Mouse (Mus musculus) midbrain, postnatal 0 days (tissue): Measurements from ENCODE around the gene Ptges3l. TPM values are rescaled to one million over a fixed set of nuclear protein-coding genes. Genes with fewer than 3 reads are reported as not detected.
"Not testable (repeated sequence)": the region's sequence is repeated elsewhere in the genome, so short reads cannot be mapped to it uniquely, and the experiment has no call there.

Experiments
- ATAC-seq: fragments of 200-750 bp; cut with Nextera tagmentation; 2 replicates; pipeline ENCODE4 v1.8.0; 2017; ENCODE audit warnings: moderate number of reproducible peaks, mild to moderate bottlenecking, moderate TSS enrichment, moderate library complexity; ENCODE audit not compliant: low FRiP score
- DNase-seq: peaks from one replicate; pipeline ENCODE4 v3.0.0-alpha.2; 2015; ENCODE audit warnings: low spot score
- H3K27ac ChIP-seq: fragments of 300-500 bp; sonication (generic); 2 replicates; pipeline ENCODE4 v1.5.1; 2014; ENCODE audit warnings: low read depth, mild to moderate bottlenecking, low read length, mixed read lengths
- H3K27me3 ChIP-seq: fragments of 300-500 bp; sonication (generic); 2 replicates; pipeline ENCODE4 v1.6.1; 2014; ENCODE audit warnings: low read length, control low read depth, mixed read lengths; ENCODE audit not compliant: insufficient read depth
- H3K36me3 ChIP-seq: fragments of 300-500 bp; sonication (generic); 2 replicates; pipeline ENCODE4 v1.6.1; 2014; ENCODE audit warnings: low read length, control low read depth, mixed read lengths; ENCODE audit not compliant: insufficient read depth
- H3K4me1 ChIP-seq: fragments of 300-500 bp; sonication (generic); 2 replicates; pipeline ENCODE4 v1.6.1; 2014; ENCODE audit warnings: mild to moderate bottlenecking, control low read depth, antibody characterized with exemption, low read length, mixed read lengths; ENCODE audit not compliant: insufficient read depth
- H3K4me2 ChIP-seq: fragments of 300-500 bp; sonication (generic); 2 replicates; pipeline ENCODE4 v1.6.1; 2014; ENCODE audit warnings: low read depth, mild to moderate bottlenecking, low read length, mixed read lengths; ENCODE audit not compliant: poor library complexity, severe bottlenecking
- H3K4me3 ChIP-seq: fragments of 300-500 bp; sonication (generic); 2 replicates; pipeline ENCODE4 v1.5.1; 2014; ENCODE audit warnings: low read depth, mild to moderate bottlenecking, low read length, moderate library complexity
- H3K9ac ChIP-seq: fragments of 300-500 bp; sonication (generic); replicated peaks from 2 replicates; pipeline ENCODE4 v1.6.1; 2014; ENCODE audit warnings: mild to moderate bottlenecking, low read length, moderate library complexity, mixed read lengths; ENCODE audit not compliant: poor library complexity, severe bottlenecking
- H3K9me3 ChIP-seq: fragments of 300-500 bp; sonication (generic); 2 replicates; pipeline ENCODE4 v1.6.1; 2016; ENCODE audit warnings: low read length, control low read depth
- CTCF ChIP-seq: IDR thresholded peaks from 2 replicates; pipeline ENCODE4 v1.5.1; 2016; ENCODE audit warnings: antibody characterized with exemption, mild to moderate bottlenecking
- WGBS: fragments of 180-500 bp; shearing (Covaris S2); extraction: QIAGEN DNeasy Blood & Tissue Kit; methylation state at CpG from one replicate; pipeline ENCODE4 v1.1.7; 2014; 5-methylcytosine and 5-hydroxymethylcytosine counted together
- polyA plus RNA-seq: library from polyadenylated mRNA; unstranded; fragments of >200 nt; fragmentation: Nextera tagmentation; extraction: Ambion mirVana; gene quantifications from 2 replicates; pipeline ENCODE4 v1.2.1, GENCODE M21; 2015
- total RNA-seq: library from RNA; depleted of rRNA; stranded (reverse); fragments of >200 nt; gene quantifications from 2 replicates; pipeline ENCODE4 v1.2.3, GENCODE M21; 2014; rRNA removed

The Ptges3l gene
- total RNA-seq = 0.66 and 2.7 TPM in 2 replicates
- 2.9 TPM in 2 replicates for polyA plus RNA-seq

GRCm38 (mm10) chr11:101424925-101425813, at the start of gene Ptges3l, which contains the start of gene Rundc1:
TSS of gene Ptges3l (minus strand) at chr11:101425333.
TSS of gene Rundc1 (plus strand) at chr11:101425085.
- H3K9ac ChIP-seq = peak within 1 kb of the TSS; percentile 84
- H3K4me2 ChIP-seq = peak within 1 kb of the TSS; percentile 81
- H3K27me3 ChIP-seq = no peaks in the 10 kb centered on the region
- WGBS = under 1% methylated on average over 81 of the region's 81 CpGs
- ATAC-seq (peak; percentile 96), DNase-seq (peak; percentile 97)
- peak within 1 kb of the TSS; percentile 98 for H3K4me3 ChIP-seq
- no peaks in the 10 kb centered on the region for H3K9me3 ChIP-seq
- peaks cover under 1% of the 10 kb centered on the region for H3K36me3 ChIP-seq
- peak within 1 kb of the TSS; percentile 86 for H3K27ac ChIP-seq
- peaks cover 13% of the 10 kb centered on the region for H3K4me1 ChIP-seq
- TF ChIP-seq CTCF = peak; percentile 71

DNA sequence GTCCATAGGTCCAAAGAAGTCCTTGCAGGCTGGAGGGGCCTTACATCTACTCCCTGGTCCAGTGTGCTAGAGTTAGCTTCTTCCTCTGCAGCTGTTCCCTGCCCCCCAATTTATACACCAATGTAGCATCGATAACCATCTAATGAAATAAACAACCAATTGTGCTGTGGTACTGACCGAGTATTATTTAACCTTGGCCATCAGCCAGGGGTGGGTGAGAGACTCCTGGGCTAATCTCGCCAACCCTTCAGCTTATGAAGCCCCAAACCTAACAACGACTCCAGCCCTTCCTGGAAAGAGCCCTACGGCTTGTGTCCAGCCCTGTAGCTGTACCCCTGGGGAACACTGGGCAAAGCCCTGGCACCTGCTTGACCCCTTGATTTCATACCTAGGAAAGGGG, 49.2 kb upstream of the Ptges3l start:
- H3K9me3 ChIP-seq = no peaks in the 10 kb centered on the region
- H3K27ac ChIP-seq = no peak overlapping the region
- no peak overlapping the region for H3K4me2 ChIP-seq
- no peak for TF ChIP-seq CTCF
- no peak for DNase-seq
- 0 out of 2 replicates have a peak, but pooled peaks cover 2% of the 10 kb centered on the region for H3K4me1 ChIP-seq
- 65% methylated on average over 5 of the region's 5 CpGs for WGBS
- H3K4me3 ChIP-seq = no peak overlapping the region
- ATAC-seq = no peak
- peaks cover 7% of the 10 kb centered on the region; the same call in 1 of the 2 replicates for H3K36me3 ChIP-seq
- no peak overlapping the region for H3K9ac ChIP-seq
- H3K27me3 ChIP-seq = no peaks in the 10 kb centered on the region

DNA sequence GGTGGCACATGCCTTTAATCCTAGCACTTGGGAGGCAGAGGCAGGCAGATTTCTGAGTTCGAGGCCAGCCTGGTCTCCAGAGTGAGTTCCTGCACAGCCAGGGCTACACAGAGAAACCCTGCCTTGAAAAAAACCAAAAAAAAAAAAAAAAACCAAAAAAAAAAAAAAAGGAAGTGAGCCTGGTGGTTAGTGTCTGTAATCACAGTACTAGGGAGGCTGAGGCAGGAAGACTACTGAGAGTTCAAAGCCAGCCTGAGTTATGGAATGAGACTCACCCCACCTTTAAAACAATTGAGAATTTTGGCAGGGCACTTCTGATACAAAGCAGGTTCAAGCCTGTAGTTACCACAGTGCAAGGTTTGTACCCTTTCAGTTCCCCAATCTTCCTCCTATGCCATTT, 48.6 kb upstream of the Ptges3l start:
- H3K27ac ChIP-seq, H3K36me3 ChIP-seq, H3K27me3 ChIP-seq, H3K4me3 ChIP-seq, H3K4me1 ChIP-seq, H3K9me3 ChIP-seq, ATAC-seq, H3K9ac ChIP-seq, DNase-seq, H3K4me2 ChIP-seq: not testable (repeated sequence)
- WGBS = 82% methylated on average over 1 of the region's 1 CpGs

DNA sequence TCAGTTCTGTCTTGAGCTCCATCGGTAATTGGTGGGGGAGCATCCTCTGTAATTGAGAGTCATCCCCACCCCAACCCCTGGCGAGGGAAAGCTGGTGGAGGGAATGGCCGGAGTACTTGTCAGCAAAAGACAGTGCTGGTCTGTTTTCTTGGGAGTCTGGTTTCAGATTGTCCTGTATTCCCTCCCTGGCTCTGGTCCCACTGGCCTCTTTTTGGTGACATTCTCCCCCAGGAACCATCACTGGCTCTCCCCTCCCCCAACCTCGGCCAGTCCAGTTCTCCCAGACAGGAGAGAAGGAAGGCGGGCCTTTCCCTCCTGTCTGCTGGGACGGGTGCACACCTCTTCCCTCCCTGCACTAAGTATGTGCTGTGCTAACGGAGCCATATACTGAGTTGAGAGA, 47.2 kb upstream of the Ptges3l start:
- Histone ChIP-seq H3K27ac (no peak overlapping the region), H3K9me3 (no peaks in the 10 kb centered on the region), H3K4me2 (no peak overlapping the region), H3K4me1 (no peaks in the 10 kb centered on the region), H3K36me3 (peaks cover 7% of the 10 kb centered on the region; the same call in 1 of the 2 replicates), H3K4me3 (no peak overlapping the region), H3K27me3 (no peaks in the 10 kb centered on the region), H3K9ac (no peak overlapping the region)
- DNase-seq (peak; percentile 47), ATAC-seq (no peak)
- WGBS = 67% methylated on average over 7 of the region's 7 CpGs
- TF ChIP-seq CTCF = no peak

- 41% methylated on average over 3 of the region's 3 CpGs for WGBS
- no peak for TF ChIP-seq CTCF
Measured at GRCm38 (mm10) chr11:101471926-101472325, 46.8 kb upstream of the Ptges3l start.

GRCm38 (mm10) chr11:101470206-101470605, 45.1 kb upstream of the Ptges3l start:
- H3K9ac ChIP-seq = no peak overlapping the region
- H3K27ac ChIP-seq = no peak overlapping the region
- no peak overlapping the region for H3K4me3 ChIP-seq
- no peak for ATAC-seq
- 31% methylated on average over 7 of the region's 7 CpGs for WGBS
- H3K9me3 ChIP-seq = no peaks in the 10 kb centered on the region
- H3K4me2 ChIP-seq = no peak overlapping the region
- no peaks in the 10 kb centered on the region for H3K27me3 ChIP-seq
- no peak for TF ChIP-seq CTCF
- H3K4me1 ChIP-seq = peaks cover 3% of the 10 kb centered on the region; the same call in 1 of the 2 replicates
- peaks cover 7% of the 10 kb centered on the region; the same call in 1 of the 2 replicates for H3K36me3 ChIP-seq
- no peak for DNase-seq

More at GRCm38 (mm10) chr11:101471926-101472325, 46.8 kb upstream of the Ptges3l start:
- Histone ChIP-seq H3K27ac (no peak overlapping the region), H3K4me2 (no peak overlapping the region), H3K9me3 (no peaks in the 10 kb centered on the region), H3K27me3 (no peaks in the 10 kb centered on the region), H3K4me3 (no peak overlapping the region), H3K36me3 (peaks cover 7% of the 10 kb centered on the region; the same call in 1 of the 2 replicates), H3K9ac (no peak overlapping the region), H3K4me1 (no peaks in the 10 kb centered on the region)
- ATAC-seq = no peak
- DNase-seq = peak; percentile 42
